Mouse (Mus musculus): ENCODE measurements at regions not wholly inside any gene's neighbourhood (a gene's known extent, or its start where the extent isn't known, plus 50 kb on each side); places are given as distances from the start of the nearest gene placed in this dataset.

- no peak overlapping the region for H3K27ac ChIP-seq
- no peak overlapping the region for H3K9ac ChIP-seq
- H3K36me3 ChIP-seq: no peaks in the 10 kb centered on the region
- H3K4me2 ChIP-seq: no peak overlapping the region
- ATAC-seq (replicated peaks; ENCODE audit: low FRiP score): no peak
- no peak overlapping the region for H3K4me3 ChIP-seq (replicated peaks)
- H3K9me3 ChIP-seq (replicated peaks): 0 out of 2 replicates have a peak, but pooled peaks cover 1% of the 10 kb centered on the region
- no peaks in the 10 kb centered on the region for H3K4me1 ChIP-seq
- no peaks in the 10 kb centered on the region for H3K27me3 ChIP-seq
- 84% methylated on average over 5 of the region's 5 CpGs for WGBS
Measured at GRCm38 (mm10) chr14:55343914-55344313, 122.1 kb downstream of the Dhrs2 start.

GRCm38 (mm10) chr14:55345091-55345490 lies 123.3 kb downstream of the Dhrs2 start:
- H3K9ac ChIP-seq: no peak overlapping the region
- ATAC-seq (replicated peaks; ENCODE audit: low FRiP score): no peak
- H3K9me3 ChIP-seq (replicated peaks): 0 out of 2 replicates have a peak, but pooled peaks cover 3% of the 10 kb centered on the region
- no peak overlapping the region for H3K27ac ChIP-seq
- no peak overlapping the region for H3K4me2 ChIP-seq
- 86% methylated on average over 5 of the region's 5 CpGs for WGBS
- no peaks in the 10 kb centered on the region for H3K27me3 ChIP-seq
- H3K4me3 ChIP-seq (replicated peaks): no peak overlapping the region
- H3K36me3 ChIP-seq: no peaks in the 10 kb centered on the region
- no peaks in the 10 kb centered on the region for H3K4me1 ChIP-seq

DNA sequence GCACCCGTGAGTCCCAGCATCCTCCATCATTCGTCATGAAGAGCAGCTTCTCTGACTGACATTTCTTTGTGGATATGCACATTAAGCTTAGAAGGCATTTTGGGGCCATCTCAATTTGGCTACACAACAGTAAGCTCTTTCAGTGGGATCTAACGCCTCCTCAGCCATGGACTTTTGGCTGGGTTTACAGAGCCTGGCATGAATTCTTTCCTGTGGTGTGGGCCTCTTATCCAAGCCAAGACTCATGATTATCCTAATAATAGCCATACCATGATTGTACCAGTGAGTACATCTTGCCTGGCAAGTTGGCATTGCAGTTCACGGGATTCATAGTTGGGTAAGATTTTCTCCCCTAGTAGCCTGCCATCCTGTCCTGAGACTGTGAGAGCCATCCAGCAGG lies 126.3 kb downstream of the Dhrs2 start:
- Histone ChIP-seq H3K27me3 (no peaks in the 10 kb centered on the region), H3K4me3 (replicated peaks) (no peak overlapping the region), H3K36me3 (no peaks in the 10 kb centered on the region), H3K9me3 (replicated peaks) (0 out of 2 replicates have a peak, but pooled peaks cover 3% of the 10 kb centered on the region), H3K4me1 (no peaks in the 10 kb centered on the region), H3K9ac (no peak overlapping the region), H3K4me2 (no peak overlapping the region), H3K27ac (no peak overlapping the region)
- no peak for ATAC-seq (replicated peaks; ENCODE audit: low FRiP score)
- WGBS: 93% methylated on average over 4 of the region's 4 CpGs

DNA sequence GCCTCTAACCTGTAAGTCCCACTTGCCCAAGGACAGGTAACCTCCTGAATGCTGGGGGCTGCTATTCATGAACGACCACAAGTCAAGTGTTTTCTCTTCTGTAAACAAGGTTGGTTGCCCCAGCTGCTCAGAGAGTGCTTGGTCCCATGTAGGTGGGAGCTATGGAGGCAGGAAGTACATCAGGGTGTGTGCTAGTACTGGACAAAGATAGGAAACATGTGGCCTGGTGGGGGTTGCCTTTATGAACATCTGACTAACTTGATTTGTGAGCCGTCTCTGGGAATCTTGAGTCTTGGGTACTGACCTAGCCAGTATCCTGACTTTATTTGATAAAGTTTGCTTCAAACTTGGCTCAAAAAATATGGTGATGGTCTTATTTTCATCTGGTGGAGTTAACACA lies 121.3 kb upstream of the Dhrs4 start:
- H3K4me2 ChIP-seq: no peak overlapping the region
- H3K9me3 ChIP-seq (replicated peaks): no peaks in the 10 kb centered on the region
- H3K4me3 ChIP-seq (replicated peaks): no peak overlapping the region
- H3K9ac ChIP-seq: no peak overlapping the region
- no peaks in the 10 kb centered on the region for H3K27me3 ChIP-seq
- no peaks in the 10 kb centered on the region for H3K4me1 ChIP-seq
- WGBS: 76% methylated on average over 2 of the region's 2 CpGs
- no peak for ATAC-seq (replicated peaks; ENCODE audit: low FRiP score)
- no peak overlapping the region for H3K27ac ChIP-seq
- no peaks in the 10 kb centered on the region for H3K36me3 ChIP-seq

- no peak for ATAC-seq (replicated peaks; ENCODE audit: low FRiP score)
- 68% methylated on average over 2 of the region's 2 CpGs for WGBS
- no peak overlapping the region for H3K4me2 ChIP-seq
Measured at GRCm38 (mm10) chr14:55358429-55358828, 120.1 kb upstream of the Dhrs4 start.

GRCm38 (mm10) chr14:55362316-55362715 lies 116.2 kb upstream of the Dhrs4 start:
- Histone ChIP-seq H3K4me3 (replicated peaks) (no peak overlapping the region), H3K4me1 (no peaks in the 10 kb centered on the region), H3K9me3 (replicated peaks) (no peaks in the 10 kb centered on the region), H3K27me3 (no peaks in the 10 kb centered on the region), H3K36me3 (no peaks in the 10 kb centered on the region), H3K9ac (no peak overlapping the region), H3K4me2 (no peak overlapping the region), H3K27ac (no peak overlapping the region)
- 72% methylated on average over 4 of the region's 4 CpGs for WGBS
- ATAC-seq (replicated peaks; ENCODE audit: low FRiP score): no peak

More at GRCm38 (mm10) chr14:55358429-55358828, 120.1 kb upstream of the Dhrs4 start:
- Histone ChIP-seq H3K9me3 (replicated peaks) (no peaks in the 10 kb centered on the region), H3K4me1 (no peaks in the 10 kb centered on the region), H3K27ac (no peak overlapping the region), H3K36me3 (no peaks in the 10 kb centered on the region), H3K27me3 (no peaks in the 10 kb centered on the region), H3K9ac (no peak overlapping the region), H3K4me3 (replicated peaks) (no peak overlapping the region)

GRCm38 (mm10) chr14:55362757-55363156 lies 115.8 kb upstream of the Dhrs4 start:
- no peaks in the 10 kb centered on the region for H3K36me3 ChIP-seq
- H3K9ac ChIP-seq: no peak overlapping the region
- 57% methylated on average over 7 of the region's 7 CpGs for WGBS
- ATAC-seq (replicated peaks; ENCODE audit: low FRiP score): no peak
- H3K9me3 ChIP-seq (replicated peaks): no peaks in the 10 kb centered on the region
- no peaks in the 10 kb centered on the region for H3K27me3 ChIP-seq
- no peak overlapping the region for H3K4me2 ChIP-seq
- no peak overlapping the region for H3K27ac ChIP-seq
- H3K4me3 ChIP-seq (replicated peaks): no peak overlapping the region
- no peaks in the 10 kb centered on the region for H3K4me1 ChIP-seq

GRCm38 (mm10) chr14:55370384-55370783 lies 108.2 kb upstream of the Dhrs4 start:
- H3K4me2 ChIP-seq: no peak overlapping the region
- no peaks in the 10 kb centered on the region for H3K4me1 ChIP-seq
- 81% methylated on average over 5 of the region's 5 CpGs for WGBS
- no peak overlapping the region for H3K9ac ChIP-seq
- H3K27me3 ChIP-seq: no peaks in the 10 kb centered on the region
- no peak overlapping the region for H3K4me3 ChIP-seq (replicated peaks)
- ATAC-seq (replicated peaks; ENCODE audit: low FRiP score): no peak
- H3K9me3 ChIP-seq (replicated peaks): no peaks in the 10 kb centered on the region
- no peaks in the 10 kb centered on the region for H3K36me3 ChIP-seq
- no peak overlapping the region for H3K27ac ChIP-seq

GRCm38 (mm10) chr14:55372960-55373359 lies 105.6 kb upstream of the Dhrs4 start:
- Histone ChIP-seq H3K27me3 (no peaks in the 10 kb centered on the region), H3K4me1 (no peaks in the 10 kb centered on the region), H3K36me3 (no peaks in the 10 kb centered on the region), H3K4me3 (replicated peaks) (no peak overlapping the region), H3K27ac (no peak overlapping the region), H3K4me2 (no peak overlapping the region), H3K9me3 (replicated peaks) (no peaks in the 10 kb centered on the region), H3K9ac (no peak overlapping the region)
- ATAC-seq (replicated peaks; ENCODE audit: low FRiP score): no peak
- 78% methylated on average over 5 of the region's 5 CpGs for WGBS

DNA sequence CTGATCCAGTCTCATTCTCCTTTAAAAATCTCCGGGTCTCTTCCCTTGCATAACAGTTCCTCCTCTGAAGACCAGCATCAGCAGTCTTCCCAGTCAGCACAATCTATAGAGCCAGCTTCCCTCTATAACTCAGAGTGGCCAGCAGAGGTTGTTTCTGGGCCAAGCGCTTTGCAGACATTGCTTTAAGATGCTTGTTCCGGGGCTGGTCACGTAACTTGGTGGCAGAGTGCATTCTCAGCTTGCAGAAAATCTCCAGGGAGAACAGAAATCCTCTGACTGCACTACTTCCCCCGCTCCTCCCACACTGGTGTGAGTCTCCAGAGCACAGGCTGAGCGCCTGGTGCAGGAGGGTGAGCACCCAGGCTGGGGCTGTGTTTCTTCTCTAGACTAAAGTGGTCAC lies 91.8 kb upstream of the Dhrs4 start:
- Histone ChIP-seq H3K36me3 (no peaks in the 10 kb centered on the region), H3K27me3 (no peaks in the 10 kb centered on the region), H3K9ac (no peak overlapping the region), H3K9me3 (replicated peaks) (no peaks in the 10 kb centered on the region), H3K27ac (no peak overlapping the region), H3K4me1 (peaks cover 9% of the 10 kb centered on the region), H3K4me2 (no peak overlapping the region; the same call in 1 of the 2 replicates), H3K4me3 (replicated peaks) (no peak overlapping the region)
- WGBS: 24% methylated on average over 6 of the region's 6 CpGs
- no peak for ATAC-seq (replicated peaks; ENCODE audit: low FRiP score)

DNA sequence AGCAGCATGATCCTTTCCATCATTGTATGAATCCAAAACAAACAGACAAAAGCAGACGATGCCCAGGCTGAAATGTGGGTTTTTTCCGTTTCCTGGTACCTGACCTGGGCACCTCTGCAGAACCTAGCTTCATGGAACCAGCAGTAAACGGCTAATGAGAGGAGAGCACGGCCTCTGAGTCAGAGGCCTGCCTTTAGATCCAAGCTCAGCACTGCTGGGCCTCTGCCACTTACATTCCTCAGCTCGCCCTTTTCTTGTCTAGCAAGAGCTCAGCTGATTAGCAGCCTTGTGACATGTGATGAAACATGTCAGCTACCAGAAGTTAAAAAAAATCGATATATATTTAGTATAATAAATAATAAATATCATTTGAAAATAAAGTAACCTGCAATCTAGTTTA lies 91.2 kb upstream of the Dhrs4 start:
- Histone ChIP-seq H3K9me3 (replicated peaks) (no peaks in the 10 kb centered on the region), H3K27ac (no peak overlapping the region), H3K27me3 (no peaks in the 10 kb centered on the region), H3K4me2 (no peak overlapping the region), H3K9ac (no peak overlapping the region), H3K36me3 (no peaks in the 10 kb centered on the region), H3K4me1 (peaks cover 9% of the 10 kb centered on the region), H3K4me3 (replicated peaks) (no peak overlapping the region)
- 46% methylated on average over 6 of the region's 6 CpGs for WGBS
- no peak for ATAC-seq (replicated peaks; ENCODE audit: low FRiP score)

DNA sequence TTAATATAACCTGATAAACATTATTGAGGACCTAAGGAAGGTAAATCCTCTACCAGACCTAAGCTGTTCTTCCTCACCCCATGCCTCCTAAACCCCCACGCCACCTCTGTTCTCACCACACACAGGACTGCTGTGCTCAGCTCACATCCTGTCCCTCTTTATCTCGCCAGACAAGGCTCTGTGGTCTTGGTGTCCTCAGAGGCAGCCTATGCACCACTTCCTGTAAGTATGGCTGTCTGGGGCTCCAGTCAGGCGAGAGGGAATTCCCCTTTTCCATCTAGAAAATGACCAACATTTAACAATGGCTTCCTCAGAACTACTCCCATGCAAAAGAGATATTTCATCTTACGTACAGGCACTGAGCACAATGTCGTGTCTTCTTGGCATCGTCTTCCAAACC lies 86.2 kb upstream of the Dhrs4 start:
- Histone ChIP-seq H3K9me3 (replicated peaks) (no peaks in the 10 kb centered on the region), H3K4me3 (replicated peaks) (no peak overlapping the region), H3K27me3 (no peaks in the 10 kb centered on the region), H3K27ac (no peak overlapping the region), H3K9ac (no peak overlapping the region), H3K36me3 (no peaks in the 10 kb centered on the region), H3K4me2 (no peak overlapping the region), H3K4me1 (peaks cover under 1% of the 10 kb centered on the region; the same call in 1 of the 2 replicates)
- WGBS: 64% methylated on average over 6 of the region's 6 CpGs
- ATAC-seq (replicated peaks; ENCODE audit: low FRiP score): no peak

DNA sequence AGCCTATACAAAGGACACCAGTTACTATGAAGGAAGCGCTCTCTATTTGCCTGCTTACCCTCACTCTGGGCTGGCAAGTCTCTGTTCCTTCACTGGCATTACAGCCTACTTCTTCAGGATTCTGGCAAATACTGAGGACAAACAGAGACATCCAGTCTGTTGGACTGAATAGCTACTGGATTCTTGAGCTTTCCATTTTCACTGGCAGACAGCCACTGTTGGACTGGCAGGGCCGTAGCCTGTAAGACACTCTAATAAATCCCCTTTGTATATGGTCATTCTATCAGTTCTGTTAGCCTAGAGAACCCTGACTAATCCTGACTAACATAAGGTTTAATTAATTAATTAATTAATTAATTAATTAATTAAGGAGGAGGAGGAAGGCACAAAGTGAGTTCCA lies 72.4 kb upstream of the Dhrs4 start:
- ATAC-seq (replicated peaks; ENCODE audit: low FRiP score): no peak

More for the DNA sequence above, 72.4 kb upstream of the Dhrs4 start:
- H3K4me1 ChIP-seq: no peaks in the 10 kb centered on the region
- no peak overlapping the region for H3K4me3 ChIP-seq (replicated peaks)
- no peak overlapping the region for H3K9ac ChIP-seq
- H3K27me3 ChIP-seq: no peaks in the 10 kb centered on the region
- H3K4me2 ChIP-seq: no peak overlapping the region
- 89% methylated on average over 2 of the region's 2 CpGs for WGBS
- no peaks in the 10 kb centered on the region for H3K36me3 ChIP-seq
- no peaks in the 10 kb centered on the region for H3K9me3 ChIP-seq (replicated peaks)
- no peak overlapping the region for H3K27ac ChIP-seq
